Mouse (Mus musculus): ENCODE measurements around the gene Rgs5.

DNA sequence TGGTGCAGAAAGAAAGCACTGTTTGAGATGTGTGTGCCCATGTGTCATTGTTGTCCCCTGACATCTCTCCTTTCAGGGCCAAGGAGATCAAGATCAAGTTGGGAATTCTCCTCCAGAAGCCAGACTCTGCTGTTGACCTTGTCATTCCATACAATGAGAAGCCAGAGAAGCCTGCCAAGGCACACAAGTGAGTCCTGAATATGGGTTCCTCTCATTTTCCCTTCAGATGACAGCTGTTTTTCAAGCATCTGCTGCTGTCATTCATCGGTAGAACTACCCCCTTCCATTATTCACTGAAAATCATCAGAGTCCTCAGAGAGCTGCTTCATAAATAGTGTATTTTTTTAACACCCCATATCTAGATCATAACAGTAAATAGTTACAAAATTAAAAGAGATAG is 21.4 kb downstream of the Rgs5 start:
- no peak for TF ChIP-seq POLR2A (IDR thresholded peaks at IDR 0.05; ENCODE audit: low read depth, low read length)
- no peak for TF ChIP-seq CTCF (IDR thresholded peaks at IDR 0.05; ENCODE audit: borderline replicate concordance, insufficient read depth, low read length)

Data from embryonic fibroblast, embryonic 13.5 days (primary cell).